Mouse (Mus musculus) cerebellum, adult 2 months (tissue): ENCODE measurements around the gene Kbtbd6.

Experiments used
- CTCF ChIP-seq: fragments of 200-500 bp; IDR thresholded peaks from 2 replicates; pipeline ENCODE4 v1.5.1; 2011; ENCODE audit warnings: low read depth, mild to moderate bottlenecking, control low read depth, low read length, moderate library complexity, borderline replicate concordance; ENCODE audit not compliant: insufficient read depth
- POLR2A ChIP-seq: fragments of 200-500 bp; IDR thresholded peaks from 2 replicates; pipeline ENCODE4 v1.6.1; 2011; ENCODE audit warnings: low read length, control low read depth, borderline replicate concordance; ENCODE audit not compliant: insufficient read depth

DNA sequence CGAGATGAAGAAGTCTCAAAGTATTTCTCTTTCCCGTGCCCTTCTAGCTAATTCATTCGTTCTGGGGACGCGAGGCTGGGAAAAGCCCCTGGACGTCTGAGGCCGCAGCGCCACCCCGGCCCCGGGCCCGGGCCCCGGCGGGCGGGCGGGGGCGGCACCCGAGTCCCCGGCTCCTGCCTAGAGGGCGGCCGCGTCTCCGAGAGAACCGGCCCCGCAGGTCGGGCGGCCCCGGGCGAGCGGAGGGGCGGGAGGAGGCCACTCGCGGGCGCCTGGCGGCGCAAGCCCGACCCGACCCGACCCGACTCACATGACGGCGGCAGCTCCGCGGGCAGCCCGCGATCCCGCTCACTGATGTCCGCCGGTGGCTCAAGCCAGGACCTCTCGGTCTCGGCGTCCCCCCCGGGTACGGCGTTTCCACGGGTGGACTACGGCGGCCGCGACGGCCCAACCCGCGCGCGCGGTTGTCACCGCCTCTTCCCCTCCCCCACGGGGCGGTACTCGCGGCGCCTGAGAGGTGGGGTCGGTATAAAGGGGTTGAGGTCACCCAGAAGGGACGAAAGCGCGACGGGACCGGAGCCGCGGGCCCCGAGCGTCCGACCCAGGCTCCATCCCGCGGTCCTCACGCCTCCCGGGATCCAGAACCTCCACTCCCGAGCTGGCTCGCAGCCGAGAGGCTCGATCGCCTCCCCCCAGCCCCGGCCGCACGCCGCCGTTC, 29.1 kb downstream of the Kbtbd6 start, which contains the start of gene Elf1:
- peak; percentile 62; the same call in 1 of the 2 replicates for TF ChIP-seq POLR2A
- no peak for TF ChIP-seq CTCF
